Comparison of ENCODE assay signal across 11 mouse cellular contexts in genomic region chr1:151684978-151685377, GRCm38 (mm10).
DNase-seq lines count a peak whose midpoint lies in the region; ATAC-seq and TF ChIP-seq lines count a peak whose summit lies in the region.
"Had no signal": no experiment of that assay in that cellular context is flagged by ENCODE, and none has a peak within 500 bp of the region (broad histone marks: within the 10 kb centered on the region; RNA-seq: fewer than 3 reads in every experiment).

No protein-coding gene starts in this region.

- TF ChIP-seq CTCF in kidney, adult 2 months (conservative IDR thresholded peaks at IDR 0.05; ENCODE audit: insufficient read depth, insufficient read length, low read depth, low read length) = no peak
- TF ChIP-seq CTCF in ES-Bruce4 (IDR thresholded peaks at IDR 0.05; ENCODE audit: low read depth, low read length) = no peak

- H3K4me3 ChIP-seq in kidney, embryonic 16.5 days (ENCODE audit: low read length) = no peak overlapping the region
- no peak overlapping the region for H3K4me3 ChIP-seq in kidney, adult 2 months (ENCODE audit: insufficient read depth, low read depth, low read length)
- no peak overlapping the region for H3K4me3 ChIP-seq in ES-Bruce4 (ENCODE audit: low read depth, low read length)
- H3K4me3 ChIP-seq in embryonic facial prominence, embryonic 14.5 days (ENCODE audit: low read depth, low read length) = no peak overlapping the region
- H3K4me3 ChIP-seq: forebrain, embryonic 12.5 days had no signal

- H3K9me3 ChIP-seq in kidney, embryonic 16.5 days (ENCODE audit: low read length) = no peaks in the 10 kb centered on the region
- H3K9me3 ChIP-seq in ES-Bruce4 (replicated peaks; ENCODE audit: control insufficient read depth, insufficient read depth, low read length, poor library complexity, severe bottlenecking) = no peaks in the 10 kb centered on the region
- no peaks in the 10 kb centered on the region for H3K9me3 ChIP-seq in embryonic facial prominence, embryonic 14.5 days (ENCODE audit: control insufficient read depth, low read length)
- H3K9me3 ChIP-seq: forebrain, embryonic 12.5 days had no signal

- TF ChIP-seq POLR2A in kidney, adult 2 months (IDR thresholded peaks at IDR 0.05; ENCODE audit: low read depth, low read length) = no peak
- no peak for TF ChIP-seq POLR2A in ES-Bruce4 (IDR thresholded peaks at IDR 0.05; ENCODE audit: insufficient read depth, low read length)

- no peak overlapping the region for H3K9ac ChIP-seq in kidney, embryonic 16.5 days (replicated peaks; ENCODE audit: low read length)
- no peak overlapping the region for H3K9ac ChIP-seq in ES-Bruce4 (ENCODE audit: low read depth, poor library complexity, severe bottlenecking)
- H3K9ac ChIP-seq in embryonic facial prominence, embryonic 14.5 days (ENCODE audit: low read depth, low read length) = no peak overlapping the region
- H3K9ac ChIP-seq: forebrain, embryonic 12.5 days had no signal

- DNase-seq in kidney, adult 2 months = no peak
- peak; percentile 71 for DNase-seq in embryonic facial prominence, embryonic 14.5 days (ENCODE audit: low spot score)
- DNase-seq in natural killer cell, adult 2 months (ENCODE audit: low spot score in 2 of 2) = peak; percentile 77 to 88
- DNase-seq: cerebellum, postnatal 36 days; thymus, adult 2 months had no signal

- no peak for TF ChIP-seq EP300 in ES-Bruce4 (IDR thresholded peaks at IDR 0.05; ENCODE audit: insufficient read depth, low read depth, low read length)

- H3K4me1 ChIP-seq in kidney, embryonic 16.5 days (ENCODE audit: insufficient read depth, low read length) = peaks cover 31% of the 10 kb centered on the region
- peaks cover 11% of the 10 kb centered on the region; the same call in 1 of the 2 replicates for H3K4me1 ChIP-seq in kidney, adult 2 months (ENCODE audit: control insufficient read depth, insufficient read depth, low read length)
- peaks cover 3% of the 10 kb centered on the region for H3K4me1 ChIP-seq in ES-Bruce4 (ENCODE audit: control insufficient read depth, insufficient read depth, low read length)
- peaks cover 44% of the 10 kb centered on the region for H3K4me1 ChIP-seq in embryonic facial prominence, embryonic 14.5 days (ENCODE audit: control insufficient read depth, insufficient read depth, low read length)

- H3K4me2 ChIP-seq in kidney, embryonic 16.5 days (replicated peaks; ENCODE audit: low read depth, low read length) = no peak overlapping the region
- no peak overlapping the region; the same call in 1 of the 2 replicates for H3K4me2 ChIP-seq in embryonic facial prominence, embryonic 14.5 days (ENCODE audit: low read depth, low read length)

- ATAC-seq in kidney, embryonic 16.5 days (ENCODE audit: low FRiP score, low TSS enrichment) = no peak
- 0 out of 2 replicates have a peak, but pooled peaks have one; percentile 3 for ATAC-seq in embryonic facial prominence, embryonic 14.5 days (ENCODE audit: low read depth)
- no peak for ATAC-seq in erythroblast, adult 5-6 weeks (replicated peaks; ENCODE audit: low FRiP score, poor library complexity, severe bottlenecking)
- ATAC-seq in frontal cortex, adult (ENCODE audit: low TSS enrichment) = no peak
- ATAC-seq: intestine, embryonic 16.5 days had no signal

- no peaks in the 10 kb centered on the region for H3K36me3 ChIP-seq in kidney, embryonic 16.5 days (ENCODE audit: insufficient read depth, low read length)
- no peaks in the 10 kb centered on the region for H3K36me3 ChIP-seq in kidney, adult 2 months (ENCODE audit: control insufficient read depth, insufficient read depth, low read length)
- H3K36me3 ChIP-seq in ES-Bruce4 (ENCODE audit: control insufficient read depth, insufficient read depth, low read length, poor library complexity, severe bottlenecking) = peaks cover 5% of the 10 kb centered on the region; the same call in 1 of the 2 replicates
- H3K36me3 ChIP-seq in embryonic facial prominence, embryonic 14.5 days (ENCODE audit: control insufficient read depth, insufficient read depth, low read length) = no peaks in the 10 kb centered on the region
- H3K36me3 ChIP-seq: forebrain, embryonic 12.5 days had no signal

- 0 out of 2 replicates have a peak overlapping the region, but pooled peaks have one; percentile 58 for H3K27ac ChIP-seq in kidney, embryonic 16.5 days (ENCODE audit: low read length)
- no peak overlapping the region for H3K27ac ChIP-seq in kidney, adult 2 months (ENCODE audit: insufficient read depth, low read depth, low read length)
- H3K27ac ChIP-seq in ES-Bruce4 (ENCODE audit: insufficient read depth, low read length) = peak overlapping the region; percentile 19
- H3K27ac ChIP-seq in embryonic facial prominence, embryonic 14.5 days (replicated peaks; ENCODE audit: low read depth, low read length) = peak overlapping the region; percentile 84

- 84% methylated on average over 5 of the region's 5 CpGs for WGBS in kidney, embryonic 16.5 days
- WGBS in kidney, adult 2 months = 82% methylated on average over 5 of the region's 5 CpGs
- WGBS in embryonic facial prominence, embryonic 14.5 days = 32% methylated on average over 5 of the region's 5 CpGs

- no peaks in the 10 kb centered on the region for H3K27me3 ChIP-seq in kidney, embryonic 16.5 days (ENCODE audit: insufficient read depth, low read length)
- no peaks in the 10 kb centered on the region for H3K27me3 ChIP-seq in kidney, adult 2 months (replicated peaks; ENCODE audit: control insufficient read depth, insufficient read depth, low read length)
- no peaks in the 10 kb centered on the region for H3K27me3 ChIP-seq in ES-Bruce4 (ENCODE audit: control insufficient read depth, insufficient read depth, low read length, poor library complexity, severe bottlenecking)
- H3K27me3 ChIP-seq in embryonic facial prominence, embryonic 14.5 days (replicated peaks; ENCODE audit: control insufficient read depth, insufficient read depth, low read length) = no peaks in the 10 kb centered on the region
- H3K27me3 ChIP-seq: forebrain, embryonic 12.5 days had no signal
